In the genomic region with DNA sequence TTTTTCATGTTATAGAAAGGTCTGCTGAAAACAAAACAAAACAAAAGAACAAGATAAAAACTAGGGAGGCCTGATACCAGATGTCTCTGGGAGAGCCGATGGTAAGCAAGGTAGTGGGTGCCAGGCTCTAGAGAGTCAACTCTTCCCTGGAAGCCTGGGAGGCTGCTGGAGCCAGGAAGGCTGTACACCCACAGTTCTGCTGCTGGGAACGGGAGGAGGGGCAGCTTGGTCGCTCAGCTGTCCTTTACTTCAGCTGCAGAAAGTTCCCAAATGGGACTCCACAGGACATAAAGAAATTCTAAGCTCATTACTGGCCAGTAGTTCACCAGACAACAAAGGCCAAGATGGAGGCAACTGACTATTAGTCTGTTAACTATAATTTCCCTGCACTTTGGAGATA, we compare ENCODE assay signal across 18 mouse cellular contexts. TPM values are rescaled to one million over a fixed set of nuclear protein-coding genes. Genes with fewer than 3 reads are reported as not detected.
DNase-seq lines count a peak whose midpoint lies in the region; ATAC-seq and TF ChIP-seq lines count a peak whose summit lies in the region.
"Had no signal": no experiment of that assay in that cellular context is flagged by ENCODE, and none has a peak within 500 bp of the region (broad histone marks: within the 10 kb centered on the region; RNA-seq: fewer than 3 reads in every experiment).

No protein-coding gene starts in this region.

- WGBS in forebrain, embryonic 10.5 days, result 39% methylated on average over 3 of the region's 3 CpGs
- WGBS in forebrain, embryonic 16.5 days, result 14% methylated on average over 3 of the region's 3 CpGs
- 23% methylated on average over 3 of the region's 3 CpGs for WGBS in olfactory bulb, adult 2 months

- ATAC-seq in forebrain, embryonic 16.5 days, result peak; percentile 22; the same call in 1 of the 2 replicates
- no peak for ATAC-seq in megakaryocyte, adult 5-6 weeks (ENCODE audit: poor library complexity, severe bottlenecking)
- ATAC-seq: midbrain, embryonic 13.5 days had no signal

- H3K4me3 ChIP-seq in left cerebral cortex, adult 2 months, result no peak overlapping the region
- no peak overlapping the region for H3K4me3 ChIP-seq in forebrain, embryonic 10.5 days
- H3K4me3 ChIP-seq in forebrain, embryonic 16.5 days (replicated peaks; ENCODE audit: low read length), result no peak overlapping the region
- no peak overlapping the region for H3K4me3 ChIP-seq in olfactory bulb, adult 2 months (ENCODE audit: insufficient read depth, low read depth, low read length)
- H3K4me3 ChIP-seq: erythroblast, embryonic 14.5 days; heart, embryonic 15.5 days; hindbrain, embryonic 13.5 days; liver, embryonic 15.5 days; midbrain, embryonic 13.5 days; neural tube, embryonic 12.5 days had no signal

- H3K9ac ChIP-seq in forebrain, embryonic 16.5 days (replicated peaks; ENCODE audit: low read depth, low read length), result no peak overlapping the region
- H3K9ac ChIP-seq: heart, embryonic 15.5 days; hindbrain, embryonic 13.5 days; liver, embryonic 15.5 days; midbrain, embryonic 13.5 days; neural tube, embryonic 12.5 days had no signal

- DNase-seq in left cerebral cortex, adult 2 months (ENCODE audit: extremely low spot score in 1 of 2, low spot score in 2 of 2), result peak in 1 of 2 experiments; percentile 57
- no peak for DNase-seq in left cerebral cortex, postnatal 4 days
- DNase-seq in forebrain, embryonic 10.5 days (ENCODE audit: extremely low spot score, low spot score), result no peak
- no peak for DNase-seq in retina, embryonic 14.5 days (ENCODE audit: low spot score)
- DNase-seq: cerebellum, adult 9-10 months; gastrocnemius, postnatal 36 days; kidney, adult 2 months; kidney, postnatal 4 days; lung, postnatal 14 days had no signal

- peaks cover 29% of the 10 kb centered on the region for H3K4me1 ChIP-seq in forebrain, embryonic 10.5 days
- H3K4me1 ChIP-seq in forebrain, embryonic 16.5 days (replicated peaks; ENCODE audit: control insufficient read depth, insufficient read depth, low read length), result peaks cover 32% of the 10 kb centered on the region
- peaks cover 20% of the 10 kb centered on the region for H3K4me1 ChIP-seq in olfactory bulb, adult 2 months (ENCODE audit: control insufficient read depth, insufficient read depth, low read length)
- H3K4me1 ChIP-seq: liver, embryonic 15.5 days had no signal

- no peaks in the 10 kb centered on the region for H3K36me3 ChIP-seq in forebrain, embryonic 10.5 days (replicated peaks)
- no peaks in the 10 kb centered on the region for H3K36me3 ChIP-seq in forebrain, embryonic 16.5 days (ENCODE audit: control insufficient read depth, insufficient read depth)
- H3K36me3 ChIP-seq: heart, embryonic 15.5 days; hindbrain, embryonic 13.5 days; liver, embryonic 15.5 days; midbrain, embryonic 13.5 days; neural tube, embryonic 12.5 days had no signal

- intact Hi-C loops in left cerebral cortex, adult 2 months (cut with DNase I), result no loop called here
- intact Hi-C loops in left cerebral cortex, postnatal 4 days (cut with DNase I), result no loop called here

- H3K27me3 ChIP-seq in forebrain, embryonic 10.5 days (ENCODE audit: poor library complexity, severe bottlenecking), result no peaks in the 10 kb centered on the region
- no peaks in the 10 kb centered on the region for H3K27me3 ChIP-seq in forebrain, embryonic 16.5 days (replicated peaks; ENCODE audit: control insufficient read depth, insufficient read depth, low read length)
- H3K27me3 ChIP-seq: heart, embryonic 15.5 days; hindbrain, embryonic 13.5 days; liver, embryonic 15.5 days; midbrain, embryonic 13.5 days; neural tube, embryonic 12.5 days had no signal

- H3K4me2 ChIP-seq in forebrain, embryonic 16.5 days (ENCODE audit: low read length), result no peak overlapping the region
- H3K4me2 ChIP-seq: heart, embryonic 15.5 days; hindbrain, embryonic 13.5 days; liver, embryonic 15.5 days; midbrain, embryonic 13.5 days; neural tube, embryonic 12.5 days had no signal

- TF ChIP-seq CTCF in left cerebral cortex, adult 2 months (IDR thresholded peaks at IDR 0.05), result no peak
- no peak for TF ChIP-seq CTCF in olfactory bulb, adult 2 months (IDR thresholded peaks at IDR 0.05; ENCODE audit: insufficient read depth, low read depth, low read length)

- peak overlapping the region; percentile 37; the same call in 1 of the 2 replicates for H3K27ac ChIP-seq in left cerebral cortex, adult 2 months
- H3K27ac ChIP-seq in forebrain, embryonic 10.5 days, result peak overlapping the region; percentile 72
- H3K27ac ChIP-seq in forebrain, embryonic 16.5 days (ENCODE audit: low read length), result no peak overlapping the region
- H3K27ac ChIP-seq in olfactory bulb, adult 2 months (ENCODE audit: insufficient read depth, low read depth, low read length), result peak overlapping the region; percentile 70
- H3K27ac ChIP-seq: heart, embryonic 15.5 days; liver, embryonic 15.5 days; midbrain, embryonic 13.5 days; neural tube, embryonic 12.5 days had no signal

- H3K9me3 ChIP-seq in forebrain, embryonic 10.5 days, result no peaks in the 10 kb centered on the region
- no peaks in the 10 kb centered on the region for H3K9me3 ChIP-seq in forebrain, embryonic 16.5 days (ENCODE audit: control insufficient read depth, low read length)
- H3K9me3 ChIP-seq: heart, embryonic 15.5 days; hindbrain, embryonic 13.5 days; liver, embryonic 15.5 days; midbrain, embryonic 13.5 days; neural tube, embryonic 12.5 days had no signal

- TF ChIP-seq POLR2A in olfactory bulb, adult 2 months (IDR thresholded peaks at IDR 0.05; ENCODE audit: insufficient read depth, low read depth, low read length), result no peak

RNA-seq across cellular contexts. Expression of a gene that starts 50.2 kb away (rescaled TPM):
- 10 to 100 TPM; 55.6 to 62.8 TPM for total RNA-seq in left cerebral cortex, adult 2 months (2021)
- total RNA-seq in left cerebral cortex, postnatal 4 days (2021), result 100 to 1,000 TPM; 159 to 160 TPM
- polyA plus RNA-seq in forebrain, embryonic 10.5 days (2016; fragmentation: Nextera tagmentation; extraction: Ambion mirVana), result 18.2 and 22.7 TPM in 2 replicates
- polyA plus RNA-seq in forebrain, embryonic 16.5 days (2015; fragmentation: Nextera tagmentation; extraction: Ambion mirVana), result 102 and 104 TPM in 2 replicates
- polyA plus RNA-seq in olfactory bulb, adult 2 months (2012; ENCODE audit: insufficient read depth, insufficient read length, low replicate concordance, missing spikeins), result 287 TPM in 1 of 2 replicates, not detected in the other
- 0.14 and 0.33 TPM in 2 replicates for total RNA-seq in megakaryocyte, adult 5-6 weeks (2015)
- total RNA-seq in megakaryocyte, adult 5-6 weeks (2017), result 0.04 and 0.40 TPM in 2 replicates

Comparison
In these comparisons a context has a peak if more than half of its experiments do, and no peak if none do; other contexts are left out.
1. RNA of a gene that starts 50.2 kb away (total RNA-seq): 159 to 160 TPM in left cerebral cortex, postnatal 4 days and 55.6 to 62.8 TPM in left cerebral cortex, adult 2 months; 0.04 to 0.40 TPM in megakaryocyte, adult 5-6 weeks; every median in the first group is over 10 times any median in the second.